Mouse (Mus musculus): ENCODE results near the gene Olfr51. TPM values are rescaled to one million over a fixed set of nuclear protein-coding genes. Genes with fewer than 3 reads are reported as not detected.
"Not testable (repeated sequence)": the region's sequence is repeated elsewhere in the genome, so short reads cannot be mapped to it uniquely, and the experiment has no call there.

The Olfr51 gene
- not detected for total RNA-seq (2021)
- long read RNA-seq, experiment 1 = 0 reads
- long read RNA-seq, experiment 2 = 0 reads

- no peak for DNase-seq
Observed at GRCm38 (mm10) chr11:51003296-51003695, at the start of gene Olfr51. TSS of gene Olfr51 (plus strand) at chr11:51003596.

GRCm38 (mm10) chr11:50953665-50954064 lies 49.7 kb upstream of the Olfr51 start, which contains the start of gene Prop1:
TSS of gene Prop1 (minus strand) at chr11:50953765.
- DNase-seq = no peak

- DNase-seq = peak; percentile 2 to 63
Observed at GRCm38 (mm10) chr11:50964886-50965285, 38.5 kb upstream of the Olfr51 start.

- no peak for DNase-seq
Observed at GRCm38 (mm10) chr11:50966230-50966629, 37.2 kb upstream of the Olfr51 start, which contains the start of gene Olfr1378. TSS of gene Olfr1378 (plus strand) at chr11:50966530.

- no peak for DNase-seq
Observed at GRCm38 (mm10) chr11:50977216-50977615, 26.2 kb upstream of the Olfr51 start.

GRCm38 (mm10) chr11:50981667-50982066 lies 21.7 kb upstream of the Olfr51 start, which contains the start of gene Olfr1377:
TSS of gene Olfr1377 (plus strand) at chr11:50981967.
- no peak for DNase-seq

GRCm38 (mm10) chr11:51011821-51012220 lies 8.4 kb downstream of the Olfr51 start:
- peak; percentile 31 to 34 for DNase-seq

GRCm38 (mm10) chr11:51013936-51014335 lies 10.5 kb downstream of the Olfr51 start, which contains the start of gene Olfr54:
TSS of gene Olfr54 (plus strand) at chr11:51014236.
- DNase-seq = no peak

GRCm38 (mm10) chr11:51016341-51016740 lies 12.9 kb downstream of the Olfr51 start:
- no peak for DNase-seq

GRCm38 (mm10) chr11:51026811-51027210 lies 23.4 kb downstream of the Olfr51 start:
- DNase-seq = not testable (repeated sequence)

GRCm38 (mm10) chr11:51029381-51029780 lies 26.0 kb downstream of the Olfr51 start:
- DNase-seq = not testable (repeated sequence)

- DNase-seq = no peak
Observed at GRCm38 (mm10) chr11:51030225-51030624, 26.8 kb downstream of the Olfr51 start.

GRCm38 (mm10) chr11:51032851-51033250 lies 29.5 kb downstream of the Olfr51 start:
- DNase-seq = peak; percentile 7 to 65

GRCm38 (mm10) chr11:51034141-51034540 lies 30.7 kb downstream of the Olfr51 start:
- DNase-seq = not testable (repeated sequence)

- DNase-seq = peak in 1 of 2 experiments; percentile 10
Observed at GRCm38 (mm10) chr11:51035951-51036350, 32.6 kb downstream of the Olfr51 start.

- DNase-seq = not testable (repeated sequence)
Observed at GRCm38 (mm10) chr11:51044776-51045175, 41.4 kb downstream of the Olfr51 start.

GRCm38 (mm10) chr11:51047809-51048208 lies 44.4 kb downstream of the Olfr51 start, which contains the start of gene Olfr1375:
TSS of gene Olfr1375 (plus strand) at chr11:51048109.
- not testable (repeated sequence) for DNase-seq

GRCm38 (mm10) chr11:51051678-51052077 lies 48.3 kb downstream of the Olfr51 start:
- no peak for DNase-seq

- DNase-seq = no peak
Observed at GRCm38 (mm10) chr11:51053230-51053629, 49.8 kb downstream of the Olfr51 start.

GRCm38 (mm10) chr11:51059151-51059571 lies 55.8 kb downstream of the Olfr51 start, which contains the start of gene Zfp354a:
TSS of gene Zfp354a (plus strand) at chr11:51059257.
- peak; percentile 70 to 82 for DNase-seq
